Mouse (Mus musculus) limb, embryonic 11.5 days (tissue): ENCODE measurements around the gene Schip1. TPM values are rescaled to one million over a fixed set of nuclear protein-coding genes. Genes with fewer than 3 reads are reported as not detected.

Experiments used
- ATAC-seq: fragments of 200-750 bp; cut with Nextera tagmentation; 2 replicates; pipeline ENCODE4 v1.8.0; 2017; ENCODE audit warnings: low read depth; ENCODE audit not compliant: insufficient number of reproducible peaks, low FRiP score, low TSS enrichment
- DNase-seq: peaks from one replicate; pipeline ENCODE4 v3.0.0-alpha.2; 2015; ENCODE audit warnings: low spot score
- H3K27ac ChIP-seq: fragments of 300-500 bp; sonication (generic); replicated peaks from 2 replicates; pipeline ENCODE4 v1.5.1; 2014; ENCODE audit warnings: low read depth, mild to moderate bottlenecking, low read length
- H3K27me3 ChIP-seq: fragments of 300-500 bp; sonication (generic); 2 replicates; pipeline ENCODE4 v1.6.1; 2014; ENCODE audit warnings: mild to moderate bottlenecking, low read length, mixed read lengths; ENCODE audit not compliant: control insufficient read depth, insufficient read depth
- H3K36me3 ChIP-seq: fragments of 300-500 bp; sonication (generic); 2 replicates; pipeline ENCODE4 v1.6.1; 2014; ENCODE audit warnings: mild to moderate bottlenecking, low read length, moderate library complexity, mixed read lengths; ENCODE audit not compliant: control insufficient read depth, insufficient read depth
- H3K4me1 ChIP-seq: fragments of 300-500 bp; sonication (generic); 2 replicates; pipeline ENCODE4 v1.6.1; 2014; ENCODE audit warnings: low read length, mixed read lengths; ENCODE audit not compliant: control insufficient read depth, insufficient read depth
- H3K4me2 ChIP-seq: fragments of 300-500 bp; sonication (generic); 2 replicates; pipeline ENCODE4 v1.6.1; 2014; ENCODE audit warnings: low read depth, mild to moderate bottlenecking, moderate library complexity; ENCODE audit not compliant: severe bottlenecking
- H3K4me3 ChIP-seq: fragments of 300-500 bp; sonication (generic); 2 replicates; pipeline ENCODE4 v1.5.1; 2014; ENCODE audit warnings: low read depth, low read length
- H3K9ac ChIP-seq: fragments of 300-500 bp; sonication (generic); 2 replicates; pipeline ENCODE4 v1.6.1; 2014; ENCODE audit warnings: mild to moderate bottlenecking, low read length
- H3K9me3 ChIP-seq: fragments of 300-500 bp; sonication (generic); 2 replicates; pipeline ENCODE4 v1.6.1; 2016; ENCODE audit warnings: low read length; ENCODE audit not compliant: control insufficient read depth
- whole genome bisulfite sequencing: fragments of 180-500 bp; shearing (Covaris S2); extraction: QIAGEN DNeasy Blood & Tissue Kit; methylation state at CpG from one replicate; pipeline ENCODE4 v1.1.7; 2014; 5-methylcytosine and 5-hydroxymethylcytosine counted together
- polyA plus RNA-seq: library from polyadenylated mRNA; unstranded; fragments of >200 nt; fragmentation: Nextera tagmentation; extraction: Ambion mirVana; gene quantifications from 2 replicates; pipeline ENCODE4 v1.2.1, GENCODE M21; 2014

The Schip1 gene
- polyA plus RNA-seq, 1 experiment from 2014 or later = 34.9 TPM

GRCm38 (mm10) chr3:68617708-68618107 lies 553.1 kb downstream of the Schip1 start:
- ATAC-seq = no peak
- Histone ChIP-seq H3K9ac (no peak overlapping the region), H3K27me3 (no peaks in the 10 kb centered on the region), H3K4me1 (no peaks in the 10 kb centered on the region), H3K4me3 (no peak overlapping the region), H3K36me3 (no peaks in the 10 kb centered on the region), H3K4me2 (no peak overlapping the region), H3K9me3 (no peaks in the 10 kb centered on the region), H3K27ac (no peak overlapping the region)
- no peak for DNase-seq
- 94% methylated on average over 10 of the region's 10 CpGs for whole genome bisulfite sequencing

GRCm38 (mm10) chr3:68619097-68619496 lies 554.5 kb downstream of the Schip1 start:
- Histone ChIP-seq H3K4me3 (no peak overlapping the region), H3K4me1 (no peaks in the 10 kb centered on the region), H3K27me3 (no peaks in the 10 kb centered on the region), H3K4me2 (no peak overlapping the region), H3K9ac (no peak overlapping the region), H3K36me3 (no peaks in the 10 kb centered on the region), H3K27ac (no peak overlapping the region), H3K9me3 (no peaks in the 10 kb centered on the region)
- no peak for DNase-seq
- ATAC-seq = no peak
- 76% methylated on average over 5 of the region's 5 CpGs for WGBS

GRCm38 (mm10) chr3:68621971-68622370 lies 557.4 kb downstream of the Schip1 start:
- H3K4me2 ChIP-seq = no peak overlapping the region
- DNase-seq (no peak), ATAC-seq (no peak)
- H3K36me3 ChIP-seq = no peaks in the 10 kb centered on the region
- no peak overlapping the region for H3K4me3 ChIP-seq
- H3K27me3 ChIP-seq = no peaks in the 10 kb centered on the region
- no peaks in the 10 kb centered on the region for H3K9me3 ChIP-seq
- no peaks in the 10 kb centered on the region for H3K4me1 ChIP-seq
- 94% methylated on average over 3 of the region's 3 CpGs for WGBS
- H3K9ac ChIP-seq = no peak overlapping the region
- no peak overlapping the region for H3K27ac ChIP-seq

- H3K4me2 ChIP-seq = no peak overlapping the region
- no peak overlapping the region for H3K4me3 ChIP-seq
- H3K9me3 ChIP-seq = no peaks in the 10 kb centered on the region
- H3K9ac ChIP-seq = no peak overlapping the region
- H3K27ac ChIP-seq = no peak overlapping the region
- H3K4me1 ChIP-seq = no peaks in the 10 kb centered on the region
- H3K27me3 ChIP-seq = no peaks in the 10 kb centered on the region
- no peak for ATAC-seq
- H3K36me3 ChIP-seq = no peaks in the 10 kb centered on the region
- no peak for DNase-seq
- 84% methylated on average over 5 of the region's 5 CpGs for WGBS
Observed at GRCm38 (mm10) chr3:68623036-68623435, 558.4 kb downstream of the Schip1 start.

- no peaks in the 10 kb centered on the region for H3K4me1 ChIP-seq
- WGBS = 90% methylated on average over 6 of the region's 6 CpGs
- DNase-seq (no peak), ATAC-seq (no peak)
- no peak overlapping the region for H3K4me2 ChIP-seq
- no peaks in the 10 kb centered on the region for H3K27me3 ChIP-seq
- no peaks in the 10 kb centered on the region for H3K9me3 ChIP-seq
- H3K4me3 ChIP-seq = no peak overlapping the region
- H3K27ac ChIP-seq = no peak overlapping the region
- no peak overlapping the region for H3K9ac ChIP-seq
- H3K36me3 ChIP-seq = no peaks in the 10 kb centered on the region
Observed at GRCm38 (mm10) chr3:68624471-68624870, 559.9 kb downstream of the Schip1 start.

GRCm38 (mm10) chr3:68630261-68630660 lies 565.7 kb downstream of the Schip1 start:
- no peaks in the 10 kb centered on the region for H3K9me3 ChIP-seq
- H3K27me3 ChIP-seq = no peaks in the 10 kb centered on the region
- DNase-seq (no peak), ATAC-seq (no peak)
- no peaks in the 10 kb centered on the region for H3K4me1 ChIP-seq
- 88% methylated on average over 4 of the region's 4 CpGs for WGBS
- no peak overlapping the region for H3K27ac ChIP-seq
- H3K4me2 ChIP-seq = no peak overlapping the region
- H3K4me3 ChIP-seq = no peak overlapping the region
- no peaks in the 10 kb centered on the region for H3K36me3 ChIP-seq
- no peak overlapping the region for H3K9ac ChIP-seq

GRCm38 (mm10) chr3:68630821-68631220 lies 566.2 kb downstream of the Schip1 start:
- H3K4me2 ChIP-seq = no peak overlapping the region
- H3K9me3 ChIP-seq = no peaks in the 10 kb centered on the region
- H3K9ac ChIP-seq = no peak overlapping the region
- H3K4me1 ChIP-seq = no peaks in the 10 kb centered on the region
- H3K27ac ChIP-seq = no peak overlapping the region
- no peak overlapping the region for H3K4me3 ChIP-seq
- no peaks in the 10 kb centered on the region for H3K27me3 ChIP-seq
- WGBS = 61% methylated on average over 3 of the region's 3 CpGs
- no peaks in the 10 kb centered on the region for H3K36me3 ChIP-seq
- no peak for ATAC-seq
- no peak for DNase-seq

GRCm38 (mm10) chr3:68632714-68633113 lies 568.1 kb downstream of the Schip1 start:
- Histone ChIP-seq H3K4me3 (no peak overlapping the region), H3K27ac (no peak overlapping the region), H3K4me2 (no peak overlapping the region), H3K9ac (no peak overlapping the region), H3K27me3 (no peaks in the 10 kb centered on the region), H3K9me3 (no peaks in the 10 kb centered on the region), H3K36me3 (no peaks in the 10 kb centered on the region), H3K4me1 (no peaks in the 10 kb centered on the region)
- DNase-seq = no peak
- 78% methylated on average over 3 of the region's 3 CpGs for whole genome bisulfite sequencing
- no peak for ATAC-seq

- no peak for ATAC-seq
- Histone ChIP-seq H3K4me2 (no peak overlapping the region), H3K9ac (no peak overlapping the region), H3K36me3 (no peaks in the 10 kb centered on the region), H3K4me1 (no peaks in the 10 kb centered on the region), H3K27ac (no peak overlapping the region), H3K9me3 (no peaks in the 10 kb centered on the region), H3K4me3 (no peak overlapping the region), H3K27me3 (no peaks in the 10 kb centered on the region)
- WGBS = 93% methylated on average over 4 of the region's 4 CpGs
- DNase-seq = no peak
Observed at GRCm38 (mm10) chr3:68633577-68633976, 569.0 kb downstream of the Schip1 start.
